Mouse (Mus musculus) ES-E14 (cell line): Measurements from ENCODE around the gene 4930442H23Rik. TPM values are rescaled to one million over a fixed set of nuclear protein-coding genes. Genes with fewer than 3 reads are reported as not detected.
"Not testable (repeated sequence)": the region's sequence is repeated elsewhere in the genome, so short reads cannot be mapped to it uniquely, and the experiment has no call there.

Source experiments
- DNase-seq: peaks from one replicate; pipeline ENCODE4 v3.0.0-alpha.2; 2013; ENCODE audit warnings: low read depth, low spot score
- H3K27ac ChIP-seq: 2 replicates; pipeline ENCODE4 v1.5.1; 2012; ENCODE audit warnings: low read depth, mild to moderate bottlenecking, low read length, moderate library complexity, mixed read lengths; ENCODE audit not compliant: poor library complexity, insufficient read depth, severe bottlenecking
- H3K36me3 ChIP-seq: 2 replicates; pipeline ENCODE4 v1.6.1; 2012; ENCODE audit warnings: mild to moderate bottlenecking, low read length, moderate library complexity, mixed read lengths; ENCODE audit not compliant: control insufficient read depth, poor library complexity, insufficient read depth, severe bottlenecking
- H3K4me1 ChIP-seq, 2 experiments: fragments of 150-350 bp in 1 of 2; sonication (generic) in 1 of 2; 2 replicates each; pipeline ENCODE4 v1.6.1; 2012; ENCODE audit warnings: low read length in 2 of 2, mild to moderate bottlenecking in 1 of 2, mixed read lengths in 1 of 2; ENCODE audit not compliant: control insufficient read depth in 2 of 2, insufficient read depth in 2 of 2, poor library complexity in 1 of 2
- H3K4me3 ChIP-seq, 2 experiments: fragments of 150-350 bp in 1 of 2; sonication (generic) in 1 of 2; 2 replicates each; pipeline ENCODE4 v1.5.1; 2012; ENCODE audit warnings: low read length in 2 of 2, low read depth in 1 of 2, mild to moderate bottlenecking in 1 of 2, mixed read lengths in 1 of 2; ENCODE audit not compliant: insufficient read depth in 1 of 2, poor library complexity in 1 of 2, severe bottlenecking in 1 of 2
- H3K9ac ChIP-seq: 2 replicates; pipeline ENCODE4 v1.6.1; 2012; ENCODE audit warnings: low read depth, mild to moderate bottlenecking, low read length, mixed read lengths; ENCODE audit not compliant: poor library complexity, insufficient read depth, severe bottlenecking
- H3K9me3 ChIP-seq: fragments of 150-350 bp; sonication (generic); 2 replicates; pipeline ENCODE4 v1.6.1; 2012; ENCODE audit warnings: low read depth, mild to moderate bottlenecking, low read length; ENCODE audit not compliant: control insufficient read depth, insufficient read depth
- CHD2 ChIP-seq: IDR thresholded peaks from 2 replicates; pipeline ENCODE4 v1.6.1; 2014; ENCODE audit warnings: mild to moderate bottlenecking, low read depth, low read length, inconsistent platforms
- HCFC1 ChIP-seq: IDR thresholded peaks from 2 replicates; pipeline ENCODE4 v1.6.1; 2012; ENCODE audit warnings: low read length, inconsistent platforms, borderline replicate concordance; ENCODE audit not compliant: insufficient read depth
- MAFK ChIP-seq: IDR thresholded peaks from 2 replicates; pipeline ENCODE4 v1.6.1; 2014; ENCODE audit warnings: mild to moderate bottlenecking, low read depth, low read length, inconsistent platforms; ENCODE audit not compliant: insufficient read depth
- ZC3H11A ChIP-seq: IDR thresholded peaks from 2 replicates; pipeline ENCODE4 v1.6.1; 2012; ENCODE audit warnings: low read depth, mild to moderate bottlenecking, inconsistent platforms, low read length, borderline replicate concordance
- ZNF384 ChIP-seq: IDR thresholded peaks from 2 replicates; pipeline ENCODE4 v1.6.1; 2012; ENCODE audit warnings: low read depth, low read length, inconsistent platforms
- in situ Hi-C, 2 experiments: fragments of 600-800 bp; cut with MboI; formaldehyde crosslinking; loops; one replicate each; pipeline ENCODE4 v1.15.1; 2025; ENCODE audit warnings: low sequenced_read_pairs in 2 of 2, inconsistent platforms in 1 of 2; ENCODE audit not compliant: unreplicated experiment in 2 of 2
- total RNA-seq: library from RNA; depleted of rRNA; stranded (reverse); fragments of 300-350 nt; gene quantifications from 2 replicates; pipeline ENCODE4 v1.2.3, GENCODE M21; 2012

4930442H23Rik gene
- total RNA-seq, 1 experiment, result 0.54 TPM

- Histone ChIP-seq H3K9me3 (no peaks in the 10 kb centered on the region), H3K27ac (no peak overlapping the region), H3K36me3 (peaks cover 18% of the 10 kb centered on the region), H3K4me1 (peaks cover 2 to 21% of the 10 kb centered on the region in 2 experiments; a peak in 3 of 4 replicates), H3K9ac (no peak overlapping the region), H3K4me3 (no peak overlapping the region)
- in situ Hi-C loops, result no loop called here
- DNase-seq, result no peak
- TF ChIP-seq HCFC1, result no peak
- TF ChIP-seq ZNF384, result no peak
- no peak for TF ChIP-seq ZC3H11A
- TF ChIP-seq CHD2, result no peak
- no peak for TF ChIP-seq MAFK
Observed at GRCm38 (mm10) chr10:81187161-81187560, 3.5 kb upstream of the 4930442H23Rik start.

- in situ Hi-C loops, result no loop called here
- peaks cover 0 to 8% of the 10 kb centered on the region in 2 experiments; a peak in 2 of 4 replicates for H3K4me1 ChIP-seq
- TF ChIP-seq ZC3H11A (no peak), MAFK (no peak), ZNF384 (no peak), CHD2 (no peak), HCFC1 (no peak)
- H3K9me3 ChIP-seq, result no peaks in the 10 kb centered on the region
- peak overlapping the region; percentile 48; the same call in 1 of the 2 replicates for H3K27ac ChIP-seq
- peaks cover 37% of the 10 kb centered on the region for H3K36me3 ChIP-seq
- H3K9ac ChIP-seq, result 0 out of 2 replicates have a peak overlapping the region, but pooled peaks have one; percentile 16
- no peak for DNase-seq
- H3K4me3 ChIP-seq, result no peak overlapping the region
Observed at GRCm38 (mm10) chr10:81184765-81185164, 1.1 kb upstream of the 4930442H23Rik start.

- no peaks in the 10 kb centered on the region for H3K9me3 ChIP-seq
- peak within 1 kb of the TSS; percentile 96 for H3K9ac ChIP-seq
- TF ChIP-seq MAFK (no peak), ZC3H11A (no peak), CHD2 (peak; percentile 85), HCFC1 (peak; percentile 59; the same call in 1 of the 2 replicates)
- in situ Hi-C loops, result no loop called here
- H3K27ac ChIP-seq, result peak within 1 kb of the TSS; percentile 91
- H3K4me1 ChIP-seq, result peaks cover 0 to 13% of the 10 kb centered on the region in 2 experiments; a peak in 3 of 4 replicates
- peak; percentile 99 for DNase-seq
- H3K36me3 ChIP-seq, result peaks cover 59% of the 10 kb centered on the region
- H3K4me3 ChIP-seq, result peak within 1 kb of the TSS; percentile 58 to 85
Observed at GRCm38 (mm10) chr10:81182336-81183333, 1.0 kb downstream of the 4930442H23Rik start, which contains the start of gene Dapk3. Gene Dapk3 (plus strand): TSS chr10:81183005.

- peaks cover 62% of the 10 kb centered on the region for H3K36me3 ChIP-seq
- peaks cover 0 to 13% of the 10 kb centered on the region in 2 experiments; a peak in 3 of 4 replicates for H3K4me1 ChIP-seq
- in situ Hi-C loops, DNase-seq, H3K9me3 ChIP-seq, H3K9ac ChIP-seq, H3K4me3 ChIP-seq: not testable (repeated sequence)
- peak overlapping the region; percentile 35; the same call in 1 of the 2 replicates for H3K27ac ChIP-seq
Observed at GRCm38 (mm10) chr10:81181860-81182259, 1.8 kb downstream of the 4930442H23Rik start.
